Mouse (Mus musculus) embryonic fibroblast, embryonic 13.5 days (primary cell): ENCODE measurements around the gene Tpd52l2.

Experiments used
- CTCF ChIP-seq: IDR thresholded peaks from 2 replicates; pipeline ENCODE4 v1.5.1; 2011; ENCODE audit warnings: mild to moderate bottlenecking, control low read depth, low read length, moderate library complexity, borderline replicate concordance; ENCODE audit not compliant: insufficient read depth
- POLR2A ChIP-seq: IDR thresholded peaks from 2 replicates; pipeline ENCODE4 v1.6.1; 2011; ENCODE audit warnings: low read depth, mild to moderate bottlenecking, control low read depth, low read length, moderate library complexity

GRCm38 (mm10) chr2:181521491-181521890 is 24.5 kb downstream of the Tpd52l2 start:
- no peak for TF ChIP-seq CTCF
- no peak for TF ChIP-seq POLR2A
